Mouse (Mus musculus) embryonic facial prominence, embryonic 15.5 days (tissue): ENCODE data around the gene Msi2. TPM values are rescaled to one million over a fixed set of nuclear protein-coding genes. Genes with fewer than 3 reads are reported as not detected.

Experiments used
- ATAC-seq: fragments of 200-750 bp; cut with Nextera tagmentation; 2 replicates; pipeline ENCODE4 v1.8.0; 2017; ENCODE audit warnings: low read depth, moderate TSS enrichment; ENCODE audit not compliant: insufficient number of reproducible peaks, low FRiP score, low TSS enrichment
- H3K27ac ChIP-seq: fragments of 300-500 bp; sonication (generic); replicated peaks from 2 replicates; pipeline ENCODE4 v1.5.1; 2015; ENCODE audit warnings: mild to moderate bottlenecking, inconsistent platforms
- H3K27me3 ChIP-seq: fragments of 300-500 bp; sonication (generic); 2 replicates; pipeline ENCODE4 v1.6.1; 2015; ENCODE audit warnings: inconsistent platforms
- H3K36me3 ChIP-seq: fragments of 300-500 bp; sonication (generic); 2 replicates; pipeline ENCODE4 v1.6.1; 2015; ENCODE audit warnings: mild to moderate bottlenecking, inconsistent platforms
- H3K4me1 ChIP-seq: fragments of 300-500 bp; sonication (generic); 2 replicates; pipeline ENCODE4 v1.6.1; 2015; ENCODE audit warnings: inconsistent platforms
- H3K4me2 ChIP-seq: fragments of 300-500 bp; sonication (generic); replicated peaks from 2 replicates; pipeline ENCODE4 v1.6.1; 2015; ENCODE audit warnings: mild to moderate bottlenecking, inconsistent platforms
- H3K4me3 ChIP-seq: fragments of 300-500 bp; sonication (generic); replicated peaks from 2 replicates; pipeline ENCODE4 v1.5.1; 2015; ENCODE audit warnings: mild to moderate bottlenecking, inconsistent platforms
- H3K9ac ChIP-seq: fragments of 300-500 bp; sonication (generic); 2 replicates; pipeline ENCODE4 v1.6.1; 2015; ENCODE audit warnings: inconsistent platforms
- H3K9me3 ChIP-seq: fragments of 300-500 bp; sonication (generic); replicated peaks from 2 replicates; pipeline ENCODE4 v1.6.1; 2016; ENCODE audit warnings: inconsistent platforms
- WGBS: fragments of 180-500 bp; shearing (Covaris S2); methylation state at CpG from one replicate; pipeline ENCODE4 v1.1.7; 2015; 5-methylcytosine and 5-hydroxymethylcytosine counted together
- polyA plus RNA-seq: library from polyadenylated mRNA; unstranded; fragments of >200 nt; fragmentation: Nextera tagmentation; extraction: Ambion mirVana; gene quantifications from 2 replicates; pipeline ENCODE4 v1.2.1, GENCODE M21; 2015

The Msi2 gene
- polyA plus RNA-seq, 1 experiment from 2014 or later = 19.7 TPM

GRCm38 (mm10) chr11:88690556-88691287 lies 27.6 kb downstream of the Msi2 start:
- H3K27me3 ChIP-seq = no peaks in the 10 kb centered on the region
- no peak overlapping the region for H3K27ac ChIP-seq
- H3K9ac ChIP-seq = no peak overlapping the region
- H3K4me1 ChIP-seq = peaks cover 69% of the 10 kb centered on the region
- H3K4me3 ChIP-seq = no peak overlapping the region
- 0 out of 2 replicates have a peak overlapping the region, but pooled peaks have one; percentile 11 for H3K4me2 ChIP-seq
- no peaks in the 10 kb centered on the region for H3K9me3 ChIP-seq
- WGBS = 15% methylated on average over 12 of the region's 12 CpGs
- H3K36me3 ChIP-seq = no peaks in the 10 kb centered on the region; the same call in 1 of the 2 replicates
- ATAC-seq = no peak

- Histone ChIP-seq H3K4me3 (no peak overlapping the region), H3K4me1 (peaks cover 65% of the 10 kb centered on the region), H3K36me3 (no peaks in the 10 kb centered on the region), H3K4me2 (no peak overlapping the region), H3K9me3 (no peaks in the 10 kb centered on the region), H3K27me3 (no peaks in the 10 kb centered on the region), H3K27ac (no peak overlapping the region; the same call in 1 of the 2 replicates), H3K9ac (no peak overlapping the region)
- WGBS = 38% methylated on average over 14 of the region's 14 CpGs
- ATAC-seq = no peak
Observed at GRCm38 (mm10) chr11:88689831-88690459, 28.4 kb downstream of the Msi2 start.

- H3K9me3 ChIP-seq = no peaks in the 10 kb centered on the region
- no peak overlapping the region for H3K4me3 ChIP-seq
- no peak overlapping the region for H3K9ac ChIP-seq
- WGBS = 95% methylated on average over 8 of the region's 8 CpGs
- H3K27ac ChIP-seq = no peak overlapping the region
- H3K27me3 ChIP-seq = no peaks in the 10 kb centered on the region
- H3K36me3 ChIP-seq = no peaks in the 10 kb centered on the region
- H3K4me2 ChIP-seq = no peak overlapping the region
- no peak for ATAC-seq
- peaks cover 57% of the 10 kb centered on the region for H3K4me1 ChIP-seq
Observed at GRCm38 (mm10) chr11:88688644-88689043, 29.7 kb downstream of the Msi2 start.

- H3K4me3 ChIP-seq = no peak overlapping the region
- WGBS = 85% methylated on average over 12 of the region's 12 CpGs
- peak overlapping the region; percentile 66; the same call in 1 of the 2 replicates for H3K27ac ChIP-seq
- no peak overlapping the region for H3K9ac ChIP-seq
- no peaks in the 10 kb centered on the region for H3K27me3 ChIP-seq
- H3K9me3 ChIP-seq = no peaks in the 10 kb centered on the region
- H3K4me1 ChIP-seq = peaks cover 59% of the 10 kb centered on the region
- H3K36me3 ChIP-seq = no peaks in the 10 kb centered on the region
- ATAC-seq = no peak
- H3K4me2 ChIP-seq = no peak overlapping the region
Observed at GRCm38 (mm10) chr11:88687711-88688110, 30.6 kb downstream of the Msi2 start.

- Histone ChIP-seq H3K4me3 (no peak overlapping the region), H3K36me3 (no peaks in the 10 kb centered on the region), H3K27me3 (no peaks in the 10 kb centered on the region), H3K27ac (peak overlapping the region; percentile 66), H3K9ac (no peak overlapping the region), H3K4me1 (peaks cover 60% of the 10 kb centered on the region), H3K9me3 (no peaks in the 10 kb centered on the region), H3K4me2 (no peak overlapping the region)
- no peak for ATAC-seq
- 43% methylated on average over 5 of the region's 5 CpGs for WGBS
Observed at GRCm38 (mm10) chr11:88687010-88687409, 31.3 kb downstream of the Msi2 start.

GRCm38 (mm10) chr11:88686061-88686460 lies 32.3 kb downstream of the Msi2 start:
- Histone ChIP-seq H3K4me3 (no peak overlapping the region), H3K27ac (peak overlapping the region; percentile 66), H3K27me3 (no peaks in the 10 kb centered on the region), H3K9me3 (no peaks in the 10 kb centered on the region), H3K9ac (no peak overlapping the region), H3K36me3 (no peaks in the 10 kb centered on the region), H3K4me1 (peaks cover 51% of the 10 kb centered on the region), H3K4me2 (no peak overlapping the region)
- 60% methylated on average over 7 of the region's 7 CpGs for WGBS
- no peak for ATAC-seq

- Histone ChIP-seq H3K9me3 (no peaks in the 10 kb centered on the region), H3K27ac (no peak overlapping the region), H3K4me2 (no peak overlapping the region), H3K4me1 (peaks cover 37% of the 10 kb centered on the region), H3K4me3 (no peak overlapping the region), H3K36me3 (0 out of 2 replicates have a peak, but pooled peaks cover 7% of the 10 kb centered on the region), H3K9ac (no peak overlapping the region), H3K27me3 (no peaks in the 10 kb centered on the region)
- 63% methylated on average over 14 of the region's 14 CpGs for WGBS
- ATAC-seq = no peak
Observed at GRCm38 (mm10) chr11:88683026-88683770, 35.1 kb downstream of the Msi2 start.

- H3K4me3 ChIP-seq = no peak overlapping the region
- ATAC-seq = no peak
- 0 out of 2 replicates have a peak overlapping the region, but pooled peaks have one; percentile 44 for H3K27ac ChIP-seq
- WGBS = 71% methylated on average over 7 of the region's 7 CpGs
- 0 out of 2 replicates have a peak, but pooled peaks cover 26% of the 10 kb centered on the region for H3K36me3 ChIP-seq
- no peak overlapping the region for H3K9ac ChIP-seq
- H3K27me3 ChIP-seq = no peaks in the 10 kb centered on the region
- H3K9me3 ChIP-seq = no peaks in the 10 kb centered on the region
- no peak overlapping the region for H3K4me2 ChIP-seq
- H3K4me1 ChIP-seq = peaks cover 25% of the 10 kb centered on the region; the same call in 1 of the 2 replicates
Observed at GRCm38 (mm10) chr11:88677350-88677749, 41.0 kb downstream of the Msi2 start.

- no peak for ATAC-seq
- 89% methylated on average over 2 of the region's 2 CpGs for WGBS
- Histone ChIP-seq H3K9me3 (no peaks in the 10 kb centered on the region), H3K4me3 (no peak overlapping the region), H3K27me3 (no peaks in the 10 kb centered on the region), H3K9ac (no peak overlapping the region), H3K36me3 (0 out of 2 replicates have a peak, but pooled peaks cover 27% of the 10 kb centered on the region), H3K27ac (no peak overlapping the region), H3K4me1 (peaks cover 22% of the 10 kb centered on the region; the same call in 1 of the 2 replicates), H3K4me2 (no peak overlapping the region)
Observed at GRCm38 (mm10) chr11:88676597-88676996, 41.7 kb downstream of the Msi2 start.

- no peak overlapping the region for H3K27ac ChIP-seq
- H3K4me2 ChIP-seq = no peak overlapping the region
- 0 out of 2 replicates have a peak, but pooled peaks cover 31% of the 10 kb centered on the region for H3K36me3 ChIP-seq
- H3K4me3 ChIP-seq = no peak overlapping the region
- no peak for ATAC-seq
- no peaks in the 10 kb centered on the region for H3K27me3 ChIP-seq
- 73% methylated on average over 18 of the region's 18 CpGs for WGBS
- H3K4me1 ChIP-seq = peaks cover 22% of the 10 kb centered on the region; the same call in 1 of the 2 replicates
- no peak overlapping the region for H3K9ac ChIP-seq
- H3K9me3 ChIP-seq = no peaks in the 10 kb centered on the region
Observed at GRCm38 (mm10) chr11:88675526-88676353, 42.6 kb downstream of the Msi2 start.
